ENCODE assay signal across 7 mouse cellular contexts in genomic region chr5:96997310-96997801, GRCm38 (mm10). TPM values are rescaled to one million over a fixed set of nuclear protein-coding genes. Genes with fewer than 3 reads are reported as not detected.
DNase-seq lines count a peak whose midpoint lies in the region; ATAC-seq lines count a peak whose summit lies in the region.

Gene Bmp2k, plus strand, starts transcription at chr5:96997689.

- peak within 1 kb of the TSS; percentile 86 for H3K9ac ChIP-seq in midbrain, embryonic 12.5 days (replicated peaks)

- H3K27me3 ChIP-seq in embryonic facial prominence, embryonic 10.5 days (replicated peaks; ENCODE audit: low read depth, poor library complexity, severe bottlenecking): no peaks in the 10 kb centered on the region
- H3K27me3 ChIP-seq in limb, embryonic 10.5 days (ENCODE audit: low read depth, poor library complexity, severe bottlenecking): no peaks in the 10 kb centered on the region
- peaks cover 7% of the 10 kb centered on the region; the same call in 1 of the 2 replicates for H3K27me3 ChIP-seq in midbrain, embryonic 12.5 days

- peak within 1 kb of the TSS; percentile 95 for H3K27ac ChIP-seq in embryonic facial prominence, embryonic 10.5 days (replicated peaks)
- H3K27ac ChIP-seq in limb, embryonic 10.5 days: peak within 1 kb of the TSS; percentile 96
- peak within 1 kb of the TSS; percentile 92 for H3K27ac ChIP-seq in midbrain, embryonic 12.5 days (replicated peaks)

- peak within 1 kb of the TSS; percentile 92 for H3K4me3 ChIP-seq in embryonic facial prominence, embryonic 10.5 days
- peak within 1 kb of the TSS; percentile 95 for H3K4me3 ChIP-seq in limb, embryonic 10.5 days
- H3K4me3 ChIP-seq in midbrain, embryonic 12.5 days: peak within 1 kb of the TSS; percentile 86

- 1% methylated on average over 78 of the region's 78 CpGs for WGBS in embryonic facial prominence, embryonic 10.5 days
- WGBS in limb, embryonic 10.5 days: under 1% methylated on average over 52 of the region's 78 CpGs
- WGBS in midbrain, embryonic 12.5 days: under 1% methylated on average over 56 of the region's 78 CpGs

- H3K36me3 ChIP-seq in embryonic facial prominence, embryonic 10.5 days (replicated peaks): no peaks in the 10 kb centered on the region
- H3K36me3 ChIP-seq in limb, embryonic 10.5 days: no peaks in the 10 kb centered on the region
- no peaks in the 10 kb centered on the region for H3K36me3 ChIP-seq in midbrain, embryonic 12.5 days

- H3K4me1 ChIP-seq in embryonic facial prominence, embryonic 10.5 days: peaks cover 37% of the 10 kb centered on the region
- peaks cover 35% of the 10 kb centered on the region for H3K4me1 ChIP-seq in limb, embryonic 10.5 days
- peaks cover 24% of the 10 kb centered on the region for H3K4me1 ChIP-seq in midbrain, embryonic 12.5 days

- peak within 1 kb of the TSS; percentile 85 for H3K4me2 ChIP-seq in midbrain, embryonic 12.5 days (replicated peaks)

- ATAC-seq in granulocyte monocyte progenitor cell, adult 5-6 weeks (replicated peaks; ENCODE audit: poor library complexity, severe bottlenecking): peak; percentile 72
- peak; percentile 98 for ATAC-seq in midbrain, embryonic 12.5 days (ENCODE audit: low FRiP score, low read depth)

- H3K9me3 ChIP-seq in embryonic facial prominence, embryonic 10.5 days: no peaks in the 10 kb centered on the region
- no peaks in the 10 kb centered on the region for H3K9me3 ChIP-seq in limb, embryonic 10.5 days (replicated peaks)
- H3K9me3 ChIP-seq in midbrain, embryonic 12.5 days: no peaks in the 10 kb centered on the region

- peak; percentile 95 for DNase-seq in adrenal gland, postnatal 14 days
- DNase-seq in embryonic facial prominence, embryonic 10.5 days (ENCODE audit: low spot score): peak; percentile 93
- peak; percentile 95 for DNase-seq in kidney, adult 11 months
- DNase-seq in limb, embryonic 10.5 days (ENCODE audit: low spot score): peak; percentile 94
- peak; percentile 92 for DNase-seq in skeletal muscle tissue, adult 2 months (ENCODE audit: low read depth, low spot score)

RNA-seq across cellular contexts. Expression of gene Bmp2k, which starts in this region (rescaled TPM):
- total RNA-seq in adrenal gland, postnatal 14 days (2021): 31.6 and 31.9 TPM in 2 replicates
- 8.0 and 8.1 TPM in 2 replicates for polyA plus RNA-seq in embryonic facial prominence, embryonic 10.5 days (2016; fragmentation: Nextera tagmentation; extraction: Ambion mirVana)
- 23.5 and 25.2 TPM in 2 replicates for total RNA-seq in granulocyte monocyte progenitor cell, adult 5-6 weeks (2014; fragmentation: Nextera tagmentation)
- total RNA-seq in granulocyte monocyte progenitor cell, adult 5-6 weeks (2017): 16.2 and 18.1 TPM in 2 replicates
- polyA plus RNA-seq in limb, embryonic 10.5 days (2016; fragmentation: Nextera tagmentation; extraction: Ambion mirVana): 7.5 and 8.5 TPM in 2 replicates
- 9.4 and 12.3 TPM in 2 replicates for polyA plus RNA-seq in midbrain, embryonic 12.5 days (2016; fragmentation: Nextera tagmentation; extraction: Ambion mirVana)

Comparison
In these comparisons a context has a peak if more than half of its experiments do, and no peak if none do; other contexts are left out.
1. Peak in every context shown above with its lines: DNase-seq, ATAC-seq, H3K4me3 ChIP-seq and H3K27ac ChIP-seq.